Mouse (Mus musculus) bone marrow macrophage, adult 2 months (primary cell): ENCODE measurements around the gene Nyap2.

Experiments
- CTCF ChIP-seq: IDR thresholded peaks from 2 replicates; pipeline ENCODE4 v1.5.1; 2012; ENCODE audit warnings: low read depth, mild to moderate bottlenecking, low read length, moderate library complexity
- POLR2A ChIP-seq: IDR thresholded peaks from 2 replicates; pipeline ENCODE4 v1.6.1; 2012; ENCODE audit warnings: mild to moderate bottlenecking, low read depth, low read length, borderline replicate concordance

GRCm38 (mm10) chr1:81062811-81063210, 13.9 kb upstream of the Nyap2 start:
- TF ChIP-seq CTCF (no peak), POLR2A (no peak)
